Mouse (Mus musculus) limb, embryonic 14.5 days (tissue): Measurements from ENCODE around the gene Ctnna2. TPM values are rescaled to one million over a fixed set of nuclear protein-coding genes. Genes with fewer than 3 reads are reported as not detected.

ENCODE experiments used
- ATAC-seq: fragments of 200-750 bp; cut with Nextera tagmentation; 2 replicates; pipeline ENCODE4 v1.8.0; 2017; ENCODE audit warnings: low read depth, moderate number of reproducible peaks, moderate TSS enrichment; ENCODE audit not compliant: low FRiP score
- DNase-seq: peaks from one replicate; pipeline ENCODE4 v3.0.0-alpha.2; 2015; ENCODE audit warnings: low spot score
- H3K27ac ChIP-seq: fragments of 300-500 bp; sonication (generic); replicated peaks from 2 replicates; pipeline ENCODE4 v1.5.1; 2014; ENCODE audit warnings: low read depth, mild to moderate bottlenecking, low read length, moderate library complexity, mixed read lengths
- H3K27me3 ChIP-seq: fragments of 300-500 bp; sonication (generic); 2 replicates; pipeline ENCODE4 v1.6.1; 2014; ENCODE audit warnings: low read length, mixed read lengths; ENCODE audit not compliant: control insufficient read depth, insufficient read depth
- H3K36me3 ChIP-seq: fragments of 300-500 bp; sonication (generic); 2 replicates; pipeline ENCODE4 v1.6.1; 2014; ENCODE audit warnings: mild to moderate bottlenecking, low read length, moderate library complexity, mixed read lengths; ENCODE audit not compliant: control insufficient read depth, insufficient read depth
- H3K4me1 ChIP-seq: fragments of 300-500 bp; sonication (generic); 2 replicates; pipeline ENCODE4 v1.6.1; 2014; ENCODE audit warnings: antibody characterized with exemption, low read length, mixed read lengths; ENCODE audit not compliant: control insufficient read depth, insufficient read depth
- H3K4me2 ChIP-seq: fragments of 300-500 bp; sonication (generic); replicated peaks from 2 replicates; pipeline ENCODE4 v1.6.1; 2014; ENCODE audit warnings: low read depth, mild to moderate bottlenecking, low read length, moderate library complexity; ENCODE audit not compliant: severe bottlenecking
- H3K4me3 ChIP-seq: fragments of 300-500 bp; sonication (generic); replicated peaks from 2 replicates; pipeline ENCODE4 v1.5.1; 2014; ENCODE audit warnings: low read length
- H3K9ac ChIP-seq: fragments of 300-500 bp; sonication (generic); 2 replicates; pipeline ENCODE4 v1.6.1; 2014; ENCODE audit warnings: mild to moderate bottlenecking, low read depth, low read length, moderate library complexity; ENCODE audit not compliant: severe bottlenecking
- H3K9me3 ChIP-seq: fragments of 300-500 bp; sonication (generic); 2 replicates; pipeline ENCODE4 v1.6.1; 2016; ENCODE audit warnings: low read length; ENCODE audit not compliant: control insufficient read depth
- POLR2A ChIP-seq: fragments of 200-500 bp; IDR thresholded peaks from 2 replicates; pipeline ENCODE4 v1.8.0; 2012; ENCODE audit warnings: inconsistent platforms, mild to moderate bottlenecking, moderate library complexity, borderline replicate concordance; ENCODE audit not compliant: insufficient read depth, insufficient read length; ENCODE audit errors: extremely low read depth
- WGBS: fragments of 180-500 bp; shearing (Covaris S2); extraction: QIAGEN DNeasy Blood & Tissue Kit; methylation state at CpG from one replicate; pipeline ENCODE4 v1.1.7; 2014; 5-methylcytosine and 5-hydroxymethylcytosine counted together
- polyA plus RNA-seq, 2 experiments: library from polyadenylated mRNA; depleted of rRNA in 1 of 2; stranded (reverse) in 1 of 2; unstranded in 1 of 2; fragments of >200 nt; fragmentation: Nextera tagmentation in 1 of 2; extraction: Ambion mirVana in 1 of 2; gene quantifications; 2 replicates each; pipeline versions ENCODE4 v1.2.1 to v1.2.3; 2012 to 2014

Ctnna2 gene
- polyA plus RNA-seq, 2 experiments: 1.7 to 2.7 TPM

DNA sequence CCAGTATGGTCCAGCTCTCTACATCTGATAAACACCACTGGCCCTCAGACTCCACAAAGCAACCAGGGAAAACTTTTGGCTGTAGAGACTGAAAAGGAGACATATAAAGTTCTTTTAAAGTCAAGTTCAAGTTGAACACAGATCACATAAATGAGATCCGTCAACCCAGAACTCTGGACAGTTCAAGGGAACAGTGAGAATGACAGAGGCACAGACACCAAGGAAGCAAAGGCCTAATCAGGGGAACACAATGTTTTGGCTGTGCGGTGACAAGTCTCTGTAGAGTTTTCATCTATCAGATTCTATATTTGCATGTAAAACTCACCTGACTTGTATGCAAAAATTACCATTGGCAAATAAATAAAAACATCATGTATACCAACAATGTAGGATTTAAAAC lies 929.3 kb downstream of the Ctnna2 start:
- H3K27me3 ChIP-seq: no peaks in the 10 kb centered on the region
- no peaks in the 10 kb centered on the region for H3K36me3 ChIP-seq
- ATAC-seq (no peak), DNase-seq (no peak)
- H3K27ac ChIP-seq: no peak overlapping the region
- H3K9me3 ChIP-seq: no peaks in the 10 kb centered on the region
- H3K9ac ChIP-seq: no peak overlapping the region
- H3K4me2 ChIP-seq: no peak overlapping the region
- 94% methylated on average over 2 of the region's 2 CpGs for WGBS
- no peak overlapping the region for H3K4me3 ChIP-seq
- no peaks in the 10 kb centered on the region for H3K4me1 ChIP-seq
- no peak for TF ChIP-seq POLR2A

DNA sequence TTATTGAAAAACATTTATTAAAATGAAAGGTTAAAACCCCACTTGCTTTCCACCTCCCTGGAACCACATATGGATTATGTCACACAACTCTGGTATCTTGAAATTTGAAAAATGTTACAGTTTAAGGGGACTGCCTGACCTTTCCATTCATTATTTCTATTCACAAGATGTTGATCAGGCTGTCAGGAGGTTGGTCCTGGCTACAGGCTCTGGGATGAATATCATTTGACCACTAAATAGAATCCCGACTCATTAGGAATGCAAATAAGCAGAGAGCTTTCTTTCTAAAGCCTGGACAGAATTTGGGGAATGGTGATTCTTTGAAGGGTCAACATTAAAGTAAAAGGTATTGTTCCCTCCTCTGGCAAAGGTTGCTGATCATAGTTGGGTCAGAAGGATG lies 931.9 kb downstream of the Ctnna2 start:
- Histone ChIP-seq H3K9me3 (no peaks in the 10 kb centered on the region), H3K36me3 (no peaks in the 10 kb centered on the region), H3K9ac (no peak overlapping the region), H3K4me3 (no peak overlapping the region), H3K27ac (no peak overlapping the region), H3K27me3 (no peaks in the 10 kb centered on the region), H3K4me2 (no peak overlapping the region), H3K4me1 (no peaks in the 10 kb centered on the region)
- ATAC-seq (no peak), DNase-seq (no peak)
- TF ChIP-seq POLR2A: no peak
- 81% methylated on average over 1 of the region's 1 CpGs for WGBS

DNA sequence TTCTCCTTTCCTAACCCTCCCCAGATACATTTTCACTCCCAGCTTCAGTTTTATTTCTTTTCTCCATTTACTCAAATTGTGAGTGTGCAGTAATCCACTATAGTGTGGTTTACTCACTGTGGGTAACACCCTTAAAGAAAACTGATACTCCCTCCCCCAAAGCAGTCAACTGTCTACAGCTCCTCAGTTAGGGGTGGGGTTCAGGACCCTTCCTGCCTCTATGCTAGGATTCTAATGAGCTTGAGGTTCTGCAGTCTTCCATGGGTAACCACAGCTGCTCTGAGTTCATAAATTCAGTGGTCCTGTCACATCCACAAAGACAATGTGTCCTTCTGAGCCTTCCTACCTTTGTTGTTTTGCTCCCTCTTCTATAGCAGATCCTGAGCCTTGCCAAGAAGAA lies 954.4 kb downstream of the Ctnna2 start:
- Histone ChIP-seq H3K4me3 (no peak overlapping the region), H3K27ac (no peak overlapping the region), H3K4me2 (no peak overlapping the region), H3K36me3 (no peaks in the 10 kb centered on the region), H3K4me1 (no peaks in the 10 kb centered on the region), H3K27me3 (no peaks in the 10 kb centered on the region), H3K9ac (no peak overlapping the region), H3K9me3 (no peaks in the 10 kb centered on the region)
- TF ChIP-seq POLR2A: no peak
- DNase-seq: no peak
- no peak for ATAC-seq

DNA sequence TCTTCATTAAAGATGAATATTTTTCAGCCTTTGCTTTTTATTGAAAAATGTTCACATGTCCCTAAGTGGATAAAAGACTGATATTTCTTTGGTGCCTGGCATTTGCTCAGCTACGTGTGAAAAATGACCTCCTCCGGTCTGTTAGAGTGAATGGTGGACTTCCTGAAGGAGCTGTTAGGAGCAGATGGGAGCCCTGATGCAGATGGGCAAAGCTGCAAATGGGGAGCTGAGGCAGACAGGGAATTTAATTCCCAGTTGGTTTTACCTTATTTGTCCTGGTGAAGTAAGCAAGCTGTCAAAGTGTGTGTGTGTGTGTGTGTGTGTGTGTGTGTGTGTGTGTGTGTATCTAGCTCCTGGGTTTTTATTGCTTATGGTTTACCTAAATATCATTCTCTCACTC lies 966.3 kb downstream of the Ctnna2 start:
- no peak for ATAC-seq
- no peak overlapping the region for H3K4me3 ChIP-seq
- 70% methylated on average over 2 of the region's 2 CpGs for WGBS

DNA sequence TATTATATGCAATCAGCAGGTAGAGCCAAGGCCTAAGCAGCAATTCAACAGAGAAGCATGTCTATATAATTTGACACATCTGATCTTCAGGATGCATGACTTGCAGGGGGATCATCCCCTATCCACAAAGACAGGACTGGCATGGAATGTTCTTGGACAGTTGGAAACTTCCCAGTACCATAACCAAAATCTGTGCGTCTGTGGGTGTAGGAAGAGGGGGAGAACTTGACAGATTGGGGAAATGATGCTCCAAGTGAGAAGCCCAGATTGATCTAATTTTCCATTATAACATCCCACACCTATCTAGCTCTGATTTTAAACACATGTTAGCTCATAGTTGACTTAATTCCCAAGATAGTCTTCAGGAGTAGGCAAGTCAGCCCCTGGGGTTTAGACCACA lies 968.5 kb downstream of the Ctnna2 start:
- no peak for DNase-seq
- Histone ChIP-seq H3K36me3 (no peaks in the 10 kb centered on the region), H3K27ac (no peak overlapping the region), H3K9ac (no peak overlapping the region), H3K27me3 (no peaks in the 10 kb centered on the region), H3K4me2 (no peak overlapping the region), H3K4me1 (no peaks in the 10 kb centered on the region), H3K9me3 (no peaks in the 10 kb centered on the region), H3K4me3 (no peak overlapping the region)
- 86% methylated on average over 1 of the region's 1 CpGs for WGBS
- no peak for TF ChIP-seq POLR2A
- ATAC-seq: no peak

More for the DNA sequence above, 966.3 kb downstream of the Ctnna2 start:
- Histone ChIP-seq H3K9me3 (no peaks in the 10 kb centered on the region), H3K9ac (no peak overlapping the region), H3K4me2 (no peak overlapping the region), H3K36me3 (no peaks in the 10 kb centered on the region), H3K27ac (no peak overlapping the region), H3K4me1 (no peaks in the 10 kb centered on the region), H3K27me3 (no peaks in the 10 kb centered on the region)
- TF ChIP-seq POLR2A: no peak
- no peak for DNase-seq

DNA sequence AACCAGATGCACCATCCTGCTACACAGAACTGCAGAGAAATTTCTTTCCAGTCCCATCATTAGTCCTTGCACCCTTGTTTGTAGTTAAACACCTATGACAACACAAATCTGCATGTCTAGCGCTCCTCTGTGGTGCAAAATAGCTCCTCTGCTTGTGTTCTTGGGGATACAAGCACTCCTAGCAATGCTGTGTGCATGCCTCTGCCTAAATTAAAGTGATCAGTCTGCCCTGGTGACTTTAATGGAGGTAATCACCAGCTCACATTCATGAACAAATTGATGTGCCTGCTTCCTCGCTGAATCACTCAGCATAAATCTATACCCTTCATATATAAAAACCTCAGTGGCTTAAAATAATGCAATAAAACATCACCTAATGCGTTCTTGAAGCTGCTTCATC lies 987.4 kb downstream of the Ctnna2 start:
- no peak overlapping the region for H3K4me3 ChIP-seq
- DNase-seq: no peak
- no peaks in the 10 kb centered on the region for H3K9me3 ChIP-seq
- no peak overlapping the region for H3K4me2 ChIP-seq
- no peaks in the 10 kb centered on the region for H3K36me3 ChIP-seq
- no peak overlapping the region for H3K27ac ChIP-seq
- ATAC-seq: no peak
- 73% methylated on average over 3 of the region's 3 CpGs for WGBS
- TF ChIP-seq POLR2A: no peak
- H3K27me3 ChIP-seq: no peaks in the 10 kb centered on the region
- H3K4me1 ChIP-seq: no peaks in the 10 kb centered on the region
- no peak overlapping the region for H3K9ac ChIP-seq
